Mouse (Mus musculus): ENCODE measurements around the gene Nup210l.

GRCm38 (mm10) chr3:90247960-90248745, 144.2 kb downstream of the Nup210l start, which contains the start of gene Slc39a1:
- TF ChIP-seq CTCF (conservative IDR thresholded peaks at IDR 0.05; ENCODE audit: insufficient read depth, insufficient read length, low read depth, low read length) (no peak), POLR2A (IDR thresholded peaks at IDR 0.05; ENCODE audit: low read depth, low read length) (no peak)

Measured in kidney, adult 2 months (tissue).